Mouse (Mus musculus): ENCODE results near the gene Swsap1. TPM values are rescaled to one million over a fixed set of nuclear protein-coding genes. Genes with fewer than 3 reads are reported as not detected.
A peak's percentile ranks its signal among the peaks of the same experiment; 100 is the strongest.

Swsap1 gene
- polyA plus RNA-seq, 2 experiments: 7.0 to 12.8 TPM

DNA sequence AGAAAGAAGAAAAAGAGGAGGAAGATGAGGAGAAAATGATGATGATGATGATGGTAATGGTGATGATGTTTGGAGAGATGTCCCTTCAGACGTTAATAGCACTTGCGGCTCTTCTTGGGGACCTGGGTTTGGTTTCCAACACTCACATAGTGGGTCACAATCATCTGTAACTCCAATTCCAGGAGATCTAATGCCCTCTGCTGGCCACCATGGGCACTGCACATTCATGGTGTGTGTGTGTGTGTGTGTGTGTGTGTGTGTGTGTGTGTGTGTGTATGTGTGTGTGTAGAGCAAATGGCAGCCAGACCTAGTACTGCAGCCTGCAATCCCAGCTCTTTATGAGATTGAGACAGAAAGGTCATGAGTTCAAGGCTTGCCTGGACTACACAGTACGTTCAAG lies 3.6 kb upstream of the Swsap1 start:
- H3K9me3 ChIP-seq (ENCODE audit: control insufficient read depth, low read length): no peaks in the 10 kb centered on the region
- WGBS: 74% methylated on average over 3 of the region's 3 CpGs

DNA sequence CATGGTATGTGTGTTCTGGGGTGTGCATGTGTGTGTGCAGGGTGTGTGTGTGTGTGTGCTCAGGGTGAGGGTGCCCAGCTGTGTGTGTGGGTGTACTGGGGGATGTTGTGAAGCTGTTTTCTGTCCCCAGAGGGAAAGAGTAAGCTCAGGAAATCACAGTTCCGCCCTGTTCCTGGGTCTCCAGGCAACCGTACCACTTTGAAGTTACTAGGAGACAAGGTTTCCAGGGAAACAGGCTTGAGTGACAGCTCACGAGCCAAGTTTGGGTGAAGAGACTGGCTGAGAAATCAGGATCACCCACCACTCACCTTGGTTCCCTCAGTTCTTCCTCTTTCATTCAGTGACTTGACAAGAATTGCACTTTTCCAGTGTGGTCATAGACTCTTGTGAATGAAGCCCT lies 2.0 kb upstream of the Swsap1 start:
- no peak for TF ChIP-seq POLR2A (IDR thresholded peaks at IDR 0.05; ENCODE audit: borderline replicate concordance, extremely low read depth, insufficient read depth, insufficient read length)
- Histone ChIP-seq H3K36me3 (ENCODE audit: control insufficient read depth, insufficient read depth, low read length) (0 out of 2 replicates have a peak, but pooled peaks cover 4% of the 10 kb centered on the region), H3K9ac (ENCODE audit: low read depth, low read length, severe bottlenecking) (no peak overlapping the region), H3K27me3 (ENCODE audit: control insufficient read depth, insufficient read depth, low read length) (no peaks in the 10 kb centered on the region), H3K4me3 (replicated peaks; ENCODE audit: low read length) (no peak overlapping the region), H3K4me2 (replicated peaks; ENCODE audit: low read depth, low read length, severe bottlenecking) (no peak overlapping the region), H3K9me3 (ENCODE audit: control insufficient read depth, low read length) (no peaks in the 10 kb centered on the region), H3K27ac (replicated peaks; ENCODE audit: low read depth, low read length) (no peak overlapping the region), H3K4me1 (ENCODE audit: control insufficient read depth, insufficient read depth, low read length) (peaks cover 4% of the 10 kb centered on the region; the same call in 1 of the 2 replicates)
- ATAC-seq (ENCODE audit: low FRiP score, low read depth): no peak
- WGBS: 16% methylated on average over 3 of the region's 3 CpGs
- DNase-seq (ENCODE audit: low spot score): no peak

More for the DNA sequence above, 3.6 kb upstream of the Swsap1 start:
- H3K4me3 ChIP-seq (replicated peaks; ENCODE audit: low read length): no peak overlapping the region
- no peak overlapping the region for H3K9ac ChIP-seq (ENCODE audit: low read depth, low read length, severe bottlenecking)
- no peaks in the 10 kb centered on the region for H3K27me3 ChIP-seq (ENCODE audit: control insufficient read depth, insufficient read depth, low read length)
- ATAC-seq (ENCODE audit: low FRiP score, low read depth) (no peak), DNase-seq (ENCODE audit: low spot score) (no peak)
- no peaks in the 10 kb centered on the region for H3K36me3 ChIP-seq (ENCODE audit: control insufficient read depth, insufficient read depth, low read length)
- no peak overlapping the region for H3K27ac ChIP-seq (replicated peaks; ENCODE audit: low read depth, low read length)
- H3K4me2 ChIP-seq (replicated peaks; ENCODE audit: low read depth, low read length, severe bottlenecking): no peak overlapping the region
- H3K4me1 ChIP-seq (ENCODE audit: control insufficient read depth, insufficient read depth, low read length): peaks cover 4% of the 10 kb centered on the region; the same call in 1 of the 2 replicates
- no peak for TF ChIP-seq POLR2A (IDR thresholded peaks at IDR 0.05; ENCODE audit: borderline replicate concordance, extremely low read depth, insufficient read depth, insufficient read length)

DNA sequence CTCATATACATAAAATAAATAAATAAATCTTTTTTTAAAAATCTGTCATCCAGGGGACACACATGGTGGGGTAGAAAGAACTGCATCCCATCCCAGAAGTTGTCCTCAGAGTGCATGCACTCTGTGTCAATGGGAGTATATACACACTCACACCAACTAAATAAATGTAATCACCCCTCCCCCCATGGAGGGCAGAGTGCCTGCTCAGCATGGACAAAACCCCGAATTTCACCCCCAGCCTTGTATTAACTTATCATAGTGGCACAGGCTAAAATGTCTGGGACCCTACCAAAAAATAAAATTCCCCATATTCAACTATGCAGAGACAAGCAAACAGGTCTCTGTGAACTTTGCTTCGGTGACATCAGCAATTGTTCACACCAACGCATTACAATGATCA lies 920 bp upstream of the Swsap1 start:
- DNase-seq (ENCODE audit: low spot score): no peak
- whole genome bisulfite sequencing: 81% methylated on average over 3 of the region's 3 CpGs
- no peaks in the 10 kb centered on the region for H3K9me3 ChIP-seq (ENCODE audit: control insufficient read depth, low read length)

DNA sequence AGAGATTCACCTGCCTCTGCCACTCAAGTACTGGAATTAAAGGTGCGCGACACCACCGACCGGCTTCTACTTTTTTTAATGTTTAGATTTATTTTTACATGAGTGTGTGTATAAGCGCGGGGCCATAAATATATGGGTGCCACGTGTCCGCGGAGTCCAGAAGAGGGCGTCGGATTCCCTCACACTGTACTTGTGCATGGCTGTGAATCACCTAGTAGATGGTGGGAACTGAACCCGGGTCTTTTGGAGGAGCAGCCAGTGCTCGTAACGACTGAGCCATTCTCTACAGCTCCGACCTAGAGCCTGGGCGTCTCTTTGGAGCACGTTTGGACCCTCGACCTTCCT lies 358 bp upstream of the Swsap1 start:
- ATAC-seq (ENCODE audit: low FRiP score, low read depth): peak; percentile 53

More for the DNA sequence above, 920 bp upstream of the Swsap1 start:
- no peak for ATAC-seq (ENCODE audit: low FRiP score, low read depth)
- Histone ChIP-seq H3K4me2 (replicated peaks; ENCODE audit: low read depth, low read length, severe bottlenecking) (peak overlapping the region; percentile 61; the same call in 1 of the 2 replicates), H3K27me3 (ENCODE audit: control insufficient read depth, insufficient read depth, low read length) (peaks cover 4% of the 10 kb centered on the region; the same call in 1 of the 2 replicates), H3K36me3 (ENCODE audit: control insufficient read depth, insufficient read depth, low read length) (0 out of 2 replicates have a peak, but pooled peaks cover 5% of the 10 kb centered on the region), H3K9ac (ENCODE audit: low read depth, low read length, severe bottlenecking) (no peak overlapping the region), H3K27ac (replicated peaks; ENCODE audit: low read depth, low read length) (no peak overlapping the region), H3K4me3 (replicated peaks; ENCODE audit: low read length) (no peak overlapping the region), H3K4me1 (ENCODE audit: control insufficient read depth, insufficient read depth, low read length) (peaks cover 4% of the 10 kb centered on the region; the same call in 1 of the 2 replicates)
- no peak for TF ChIP-seq POLR2A (IDR thresholded peaks at IDR 0.05; ENCODE audit: borderline replicate concordance, extremely low read depth, insufficient read depth, insufficient read length)

DNA sequence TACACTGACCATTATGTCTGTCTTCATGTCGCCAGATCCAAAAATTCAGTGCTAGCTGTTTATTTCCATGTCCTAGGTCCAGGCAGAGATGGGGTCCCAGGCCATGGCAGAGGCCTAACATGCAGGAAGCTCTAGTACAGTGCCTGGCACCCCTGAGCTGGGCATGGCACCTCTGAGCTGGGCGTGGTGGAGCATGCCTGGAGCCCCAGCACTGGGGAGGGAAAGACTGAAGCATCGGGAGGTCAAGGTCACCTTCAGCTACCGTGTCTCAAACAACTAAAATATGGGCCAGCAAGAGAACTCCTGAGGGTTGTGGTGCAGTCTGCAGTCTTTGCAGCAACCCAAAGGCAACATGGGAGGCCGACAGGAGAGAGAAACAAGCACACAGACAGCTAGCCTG lies 2.8 kb downstream of the Swsap1 start:
- no peak overlapping the region for H3K4me3 ChIP-seq (replicated peaks; ENCODE audit: low read length)
- DNase-seq (ENCODE audit: low spot score) (no peak), ATAC-seq (ENCODE audit: low FRiP score, low read depth) (no peak)
- TF ChIP-seq POLR2A (IDR thresholded peaks at IDR 0.05; ENCODE audit: borderline replicate concordance, extremely low read depth, insufficient read depth, insufficient read length): no peak
- H3K27ac ChIP-seq (replicated peaks; ENCODE audit: low read depth, low read length): no peak overlapping the region
- H3K4me2 ChIP-seq (replicated peaks; ENCODE audit: low read depth, low read length, severe bottlenecking): no peak overlapping the region
- no peaks in the 10 kb centered on the region for H3K9me3 ChIP-seq (ENCODE audit: control insufficient read depth, low read length)
- H3K27me3 ChIP-seq (ENCODE audit: control insufficient read depth, insufficient read depth, low read length): peaks cover 41% of the 10 kb centered on the region
- H3K9ac ChIP-seq (ENCODE audit: low read depth, low read length, severe bottlenecking): no peak overlapping the region
- H3K4me1 ChIP-seq (ENCODE audit: control insufficient read depth, insufficient read depth, low read length): peaks cover 11% of the 10 kb centered on the region
- 77% methylated on average over 5 of the region's 5 CpGs for WGBS
- 0 out of 2 replicates have a peak, but pooled peaks cover 5% of the 10 kb centered on the region for H3K36me3 ChIP-seq (ENCODE audit: control insufficient read depth, insufficient read depth, low read length)

More for the DNA sequence above, 358 bp upstream of the Swsap1 start:
- no peak for DNase-seq (ENCODE audit: low spot score)
- Histone ChIP-seq H3K27me3 (ENCODE audit: control insufficient read depth, insufficient read depth, low read length) (peaks cover 10% of the 10 kb centered on the region), H3K9ac (ENCODE audit: low read depth, low read length, severe bottlenecking) (peak overlapping the region; percentile 76; the same call in 1 of the 2 replicates), H3K36me3 (ENCODE audit: control insufficient read depth, insufficient read depth, low read length) (0 out of 2 replicates have a peak, but pooled peaks cover 5% of the 10 kb centered on the region), H3K27ac (replicated peaks; ENCODE audit: low read depth, low read length) (peak overlapping the region; percentile 77), H3K4me1 (ENCODE audit: control insufficient read depth, insufficient read depth, low read length) (peaks cover 4% of the 10 kb centered on the region; the same call in 1 of the 2 replicates), H3K4me2 (replicated peaks; ENCODE audit: low read depth, low read length, severe bottlenecking) (peak overlapping the region; percentile 61), H3K9me3 (ENCODE audit: control insufficient read depth, low read length) (no peaks in the 10 kb centered on the region), H3K4me3 (replicated peaks; ENCODE audit: low read length) (peak overlapping the region; percentile 70)
- TF ChIP-seq POLR2A (IDR thresholded peaks at IDR 0.05; ENCODE audit: borderline replicate concordance, extremely low read depth, insufficient read depth, insufficient read length): no peak
- 3% methylated on average over 18 of the region's 18 CpGs for WGBS
